Mouse (Mus musculus): ENCODE results near the gene Wdr31.
A peak's percentile ranks its signal among the peaks of the same experiment; 100 is the strongest.

Wdr31 gene

GRCm38 (mm10) chr4:62440986-62441385, 29.7 kb downstream of the Wdr31 start:
- DNase-seq (ENCODE audit: low read depth in 1 of 2, low spot score in 2 of 2) = no peak

GRCm38 (mm10) chr4:62440544-62440943, 30.2 kb downstream of the Wdr31 start:
- DNase-seq (ENCODE audit: low read depth in 1 of 2, low spot score in 2 of 2) = no peak

GRCm38 (mm10) chr4:62439793-62440192, 30.9 kb downstream of the Wdr31 start:
- no peak for DNase-seq (ENCODE audit: low read depth in 1 of 2, low spot score in 2 of 2)

GRCm38 (mm10) chr4:62437871-62438270, 32.8 kb downstream of the Wdr31 start:
- no peak for DNase-seq (ENCODE audit: low read depth in 1 of 2, low spot score in 2 of 2)

DNA sequence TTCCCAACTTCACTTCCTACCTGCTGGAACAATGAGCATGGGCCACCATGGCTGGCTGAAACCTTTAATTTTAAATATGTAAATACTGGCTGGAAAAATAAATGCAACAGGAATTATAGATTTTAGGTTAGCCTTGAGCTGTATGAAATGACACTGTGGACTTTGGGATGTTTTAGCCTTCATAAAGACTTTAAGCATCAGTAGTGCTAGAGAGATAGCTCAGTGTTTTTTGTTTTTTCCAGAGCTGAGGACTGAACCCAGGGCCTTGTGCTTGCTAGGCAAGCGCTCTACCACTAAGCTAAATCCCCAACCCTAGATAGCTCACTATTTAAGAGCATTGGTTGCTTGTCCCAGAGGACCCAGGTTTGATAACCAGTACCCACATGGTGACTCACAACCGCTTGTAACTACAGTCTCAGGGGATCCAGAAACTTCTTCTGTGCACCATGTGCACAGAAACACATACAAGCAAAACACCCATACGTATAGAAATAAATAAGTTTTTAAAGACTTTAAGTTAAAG, 33.4 kb downstream of the Wdr31 start:
- no peak for DNase-seq (ENCODE audit: low read depth in 1 of 2, low spot score in 2 of 2)

DNA sequence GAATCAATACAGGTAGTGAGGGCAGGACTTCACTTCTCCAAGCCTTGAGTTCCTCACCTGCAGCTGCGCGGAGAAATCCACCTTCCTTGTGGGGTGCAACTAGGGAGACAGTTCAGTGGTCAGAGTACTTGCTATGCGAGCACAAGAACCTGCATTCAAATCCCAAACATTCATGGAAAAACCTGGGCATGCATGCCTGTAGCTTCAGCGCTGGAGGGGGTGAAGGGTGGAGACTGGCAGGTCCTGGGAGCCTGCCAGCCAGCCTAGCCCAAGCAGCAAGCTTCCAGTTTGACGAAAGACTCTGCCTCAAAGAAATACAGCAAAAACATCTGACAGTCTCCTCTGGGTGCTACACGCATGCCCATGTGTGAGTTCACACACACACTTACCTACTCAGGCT, 35.6 kb downstream of the Wdr31 start, which contains the start of gene Rnf183:
Gene Rnf183 (minus strand): TSS at position 172 of the 400 bp plus-strand sequence.
- DNase-seq (ENCODE audit: low read depth in 1 of 2, low spot score in 2 of 2) = no peak

- DNase-seq (ENCODE audit: low read depth in 1 of 2, low spot score in 2 of 2) = no peak
Measured at GRCm38 (mm10) chr4:62433939-62434870, 36.5 kb downstream of the Wdr31 start.

GRCm38 (mm10) chr4:62431522-62431921, 39.2 kb downstream of the Wdr31 start:
- DNase-seq (ENCODE audit: low read depth in 1 of 2, low spot score in 2 of 2) = no peak

DNA sequence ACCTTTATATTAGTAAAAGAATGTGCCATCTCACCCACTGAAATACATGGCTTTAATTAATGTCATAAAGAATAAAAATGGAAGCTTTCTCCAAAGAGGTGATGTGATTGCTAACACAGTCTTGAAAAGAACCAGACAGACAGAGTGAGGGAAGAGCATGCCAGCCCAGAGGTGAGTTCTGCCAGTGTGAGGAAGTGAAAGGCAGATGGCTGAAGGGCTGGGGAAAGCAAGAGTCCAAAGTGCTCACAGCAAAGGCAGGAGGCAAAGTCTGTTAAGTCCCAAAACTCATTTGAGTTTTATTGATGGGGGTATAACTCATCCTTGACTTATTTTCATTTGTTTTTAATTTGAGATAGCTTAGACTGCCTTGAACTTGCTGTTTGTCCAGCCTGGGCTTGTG, 40.0 kb downstream of the Wdr31 start:
- no peak for DNase-seq (ENCODE audit: low read depth in 1 of 2, low spot score in 2 of 2)

GRCm38 (mm10) chr4:62429616-62430015, 41.1 kb downstream of the Wdr31 start:
- DNase-seq (ENCODE audit: low read depth in 1 of 2, low spot score in 2 of 2) = no peak

DNA sequence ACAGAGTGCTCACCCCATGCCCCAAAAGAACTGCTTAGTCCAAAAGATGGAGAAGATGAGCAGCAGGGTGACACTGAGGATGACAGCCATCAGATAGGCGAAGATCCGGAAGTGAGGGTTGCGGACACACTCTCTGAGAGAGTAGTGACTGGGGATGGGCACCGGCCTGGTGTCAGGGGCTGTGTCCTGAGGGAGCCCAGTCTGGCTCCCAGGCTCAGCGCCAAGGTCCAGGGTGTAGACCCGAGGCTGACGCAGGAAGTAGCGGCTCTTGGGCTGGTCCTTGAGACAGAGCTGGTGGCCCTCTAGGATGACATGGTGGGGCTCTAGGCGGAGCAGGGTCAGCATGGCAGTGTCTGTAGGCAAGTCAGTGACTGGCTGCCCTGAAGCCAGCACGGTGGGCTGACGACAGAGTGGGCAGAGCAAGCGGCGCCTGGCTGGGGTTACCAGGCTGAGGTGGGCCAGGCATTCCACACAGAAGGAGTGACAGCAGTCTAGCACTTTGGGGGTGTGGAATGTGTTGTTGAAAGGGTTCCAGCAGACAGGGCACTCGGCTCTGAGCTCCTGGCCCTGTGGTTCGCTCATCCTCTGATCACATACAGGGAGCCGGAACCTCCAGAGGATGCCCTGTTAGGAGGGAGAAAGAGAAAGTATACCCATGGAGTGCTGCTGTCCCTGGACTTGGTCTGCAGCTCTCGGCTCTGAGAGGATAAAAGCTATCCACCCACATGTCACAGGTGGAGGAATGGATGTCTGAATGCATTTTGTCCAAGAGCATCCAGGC, 42.5 kb downstream of the Wdr31 start:
- no peak for DNase-seq (ENCODE audit: low read depth in 1 of 2, low spot score in 2 of 2)

GRCm38 (mm10) chr4:62425891-62426290, 44.8 kb downstream of the Wdr31 start:
- no peak for DNase-seq (ENCODE audit: low read depth in 1 of 2, low spot score in 2 of 2)

- DNase-seq (ENCODE audit: low read depth in 1 of 2, low spot score in 2 of 2) = no peak
Measured at GRCm38 (mm10) chr4:62419091-62419490, 51.6 kb downstream of the Wdr31 start.

- DNase-seq (ENCODE audit: low read depth in 1 of 2, low spot score in 2 of 2) = no peak
Measured at GRCm38 (mm10) chr4:62418448-62418847, 52.2 kb downstream of the Wdr31 start.

GRCm38 (mm10) chr4:62411606-62412005, 59.1 kb downstream of the Wdr31 start:
- DNase-seq (ENCODE audit: low read depth in 1 of 2, low spot score in 2 of 2) = no peak

DNA sequence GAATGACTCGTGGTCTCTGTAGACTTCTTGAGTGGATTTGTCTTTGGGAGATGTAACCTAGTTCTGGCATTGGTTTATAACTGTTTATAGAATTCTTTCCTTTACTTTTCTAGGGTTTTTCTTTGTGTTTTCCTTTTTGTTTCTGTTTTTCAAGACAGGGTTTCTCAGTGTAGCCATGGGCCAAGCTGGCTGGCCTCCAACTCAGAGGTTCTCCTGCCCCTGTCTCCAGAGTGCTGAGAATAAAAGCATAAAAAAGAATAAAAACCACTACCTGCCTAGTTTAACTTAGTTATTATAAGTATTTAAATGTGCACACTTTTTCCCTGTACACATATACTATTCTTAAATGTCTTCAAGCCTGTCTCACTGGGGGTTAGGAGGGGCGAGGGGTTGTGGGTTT, 60.4 kb downstream of the Wdr31 start:
- no peak for DNase-seq (ENCODE audit: low read depth in 1 of 2, low spot score in 2 of 2)

- DNase-seq (ENCODE audit: low read depth in 1 of 2, low spot score in 2 of 2) = no peak
Measured at GRCm38 (mm10) chr4:62409615-62410014, 61.1 kb downstream of the Wdr31 start.

DNA sequence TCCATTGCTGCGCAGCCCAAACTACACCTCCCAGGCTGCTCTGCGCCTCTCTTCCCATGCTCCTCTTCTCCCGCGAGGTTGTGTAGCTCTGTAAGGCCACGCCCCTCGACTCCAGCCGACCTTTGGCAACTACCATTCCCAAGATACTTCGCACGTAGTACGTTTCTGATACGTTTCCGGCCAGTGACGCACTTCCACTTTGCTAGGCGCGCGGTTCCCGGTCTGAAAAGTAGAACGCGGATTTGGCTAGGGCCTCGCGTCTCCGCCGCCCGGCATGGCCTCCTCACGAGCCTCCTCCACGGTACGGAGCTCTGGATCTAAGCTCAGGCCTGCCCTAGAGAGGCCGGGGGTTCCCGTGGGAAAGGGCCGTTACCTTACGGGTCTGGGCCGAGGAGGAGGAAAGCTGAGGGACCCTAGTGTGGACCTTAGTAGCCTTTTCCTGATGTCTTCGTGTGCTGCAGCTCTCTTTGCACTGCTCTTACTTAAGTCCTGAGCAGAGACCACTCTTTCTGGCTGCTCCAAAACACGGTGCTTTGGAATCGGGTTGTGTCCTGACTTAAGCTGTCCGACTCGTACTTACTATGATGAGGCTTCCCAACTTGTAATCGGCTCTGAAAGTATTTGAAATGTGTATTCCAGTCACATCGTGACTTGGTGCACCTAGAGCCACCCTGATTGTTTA, 62.0 kb downstream of the Wdr31 start, which contains the start of the genes Cdc26 and Prpf4:
Gene Cdc26 (minus strand): TSS at position 42 of the 682 bp plus-strand sequence.
Gene Prpf4 (plus strand): TSS at position 197 of the 682 bp plus-strand sequence.
- DNase-seq (ENCODE audit: low read depth in 1 of 2, low spot score in 2 of 2) = peak; percentile 92 to 95

DNA sequence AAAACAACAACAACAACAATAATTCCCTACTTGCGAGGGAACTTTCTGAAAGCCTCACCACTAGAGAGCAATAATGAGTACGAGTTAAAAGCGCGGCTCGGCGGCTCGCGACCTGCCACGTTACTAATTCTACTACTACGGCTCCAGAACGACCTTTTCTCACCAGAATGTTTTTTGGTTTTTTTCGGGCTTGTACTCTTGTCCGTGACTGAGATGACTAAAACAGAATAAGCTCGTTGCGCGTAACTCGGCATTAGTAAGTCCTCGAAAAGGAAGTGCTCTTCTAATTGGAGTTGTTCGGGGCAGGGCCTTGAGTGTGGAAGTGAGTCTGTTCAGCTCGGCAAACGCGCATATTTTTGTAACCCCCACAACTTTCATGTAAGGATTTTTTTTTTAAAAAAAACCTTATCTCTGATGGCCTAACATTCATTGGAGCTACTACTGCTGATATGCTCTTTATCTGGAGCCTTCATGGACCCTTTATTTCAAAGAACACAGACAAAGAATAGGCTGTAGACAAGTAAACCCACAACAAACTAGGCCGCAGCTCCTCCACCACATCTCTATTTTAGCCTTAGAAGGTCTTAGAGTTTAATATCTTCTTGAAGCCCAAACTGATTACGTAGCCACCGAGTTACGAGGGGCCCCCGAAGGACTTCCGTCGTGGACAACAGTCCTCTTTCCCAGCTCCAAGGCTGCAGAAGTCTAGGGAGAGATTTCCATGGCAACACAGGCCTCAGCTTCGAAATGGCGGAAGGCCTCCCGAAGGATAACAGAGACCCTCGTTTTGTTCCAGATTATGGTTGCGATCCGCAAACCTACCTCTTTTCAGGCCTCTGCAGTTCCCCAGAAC, 62.7 kb downstream of the Wdr31 start:
- DNase-seq (ENCODE audit: low read depth in 1 of 2, low spot score in 2 of 2) = peak in 1 of 2 experiments; percentile 27

DNA sequence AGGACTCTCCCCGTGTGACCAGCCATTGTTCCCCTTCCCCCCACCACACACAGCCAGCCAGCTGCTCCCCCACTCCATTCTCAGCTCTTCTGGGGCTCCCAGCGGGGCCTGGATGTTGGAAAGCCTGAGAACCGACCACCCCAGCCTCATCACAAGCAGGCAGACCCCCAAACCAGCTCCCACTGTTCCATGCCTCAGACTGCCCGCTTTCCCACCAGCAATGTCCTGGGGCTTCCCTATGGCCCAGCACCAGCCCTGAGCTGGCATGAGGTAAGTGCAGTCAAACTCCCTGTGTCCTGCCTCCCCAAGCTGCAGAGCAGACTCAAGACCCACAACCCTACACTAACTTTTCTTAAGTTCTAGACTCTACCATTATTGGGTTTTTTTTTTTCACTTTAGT, 64.6 kb downstream of the Wdr31 start:
- DNase-seq (ENCODE audit: low read depth in 1 of 2, low spot score in 2 of 2) = no peak

Measured in monocyte, adult 2 months (primary cell).